Mouse (Mus musculus) hindbrain, embryonic 10.5 days (tissue): Measurements from ENCODE around the gene Gm28372. TPM values are rescaled to one million over a fixed set of nuclear protein-coding genes. Genes with fewer than 3 reads are reported as not detected.

Source experiments
- DNase-seq: peaks from one replicate; pipeline ENCODE4 v3.0.0-alpha.2; 2017; ENCODE audit warnings: low spot score
- H3K27ac ChIP-seq: fragments of 300-500 bp; sonication (generic); 2 replicates; pipeline ENCODE4 v1.5.1; 2016; ENCODE audit warnings: mild to moderate bottlenecking, moderate library complexity
- H3K27me3 ChIP-seq: fragments of 300-500 bp; sonication (generic); 2 replicates; pipeline ENCODE4 v1.6.1; 2016; ENCODE audit warnings: mild to moderate bottlenecking; ENCODE audit not compliant: poor library complexity, insufficient read depth, severe bottlenecking
- H3K36me3 ChIP-seq: fragments of 300-500 bp; sonication (generic); 2 replicates; pipeline ENCODE4 v1.6.1; 2016; ENCODE audit warnings: mild to moderate bottlenecking, moderate library complexity
- H3K4me1 ChIP-seq: fragments of 300-500 bp; sonication (generic); replicated peaks from 2 replicates; pipeline ENCODE4 v1.6.1; 2016; ENCODE audit warnings: mild to moderate bottlenecking
- H3K4me3 ChIP-seq: fragments of 300-500 bp; sonication (generic); 2 replicates; pipeline ENCODE4 v1.5.1; 2016; ENCODE audit warnings: mild to moderate bottlenecking, moderate library complexity
- H3K9me3 ChIP-seq: fragments of 300-500 bp; sonication (generic); 2 replicates; pipeline ENCODE4 v1.6.1; 2016; ENCODE audit warnings: mild to moderate bottlenecking, moderate library complexity
- WGBS: fragments of 180-500 bp; shearing (Covaris S2); methylation state at CpG from one replicate; pipeline ENCODE4 v1.1.7; 2016; 5-methylcytosine and 5-hydroxymethylcytosine counted together
- polyA plus RNA-seq: library from polyadenylated mRNA; unstranded; fragments of >200 nt; fragmentation: Nextera tagmentation; extraction: Ambion mirVana; gene quantifications from 2 replicates; pipeline ENCODE4 v1.2.1, GENCODE M21; 2016

Gm28372 gene
- polyA plus RNA-seq, 1 experiment from 2014 or later, result not detected

DNA sequence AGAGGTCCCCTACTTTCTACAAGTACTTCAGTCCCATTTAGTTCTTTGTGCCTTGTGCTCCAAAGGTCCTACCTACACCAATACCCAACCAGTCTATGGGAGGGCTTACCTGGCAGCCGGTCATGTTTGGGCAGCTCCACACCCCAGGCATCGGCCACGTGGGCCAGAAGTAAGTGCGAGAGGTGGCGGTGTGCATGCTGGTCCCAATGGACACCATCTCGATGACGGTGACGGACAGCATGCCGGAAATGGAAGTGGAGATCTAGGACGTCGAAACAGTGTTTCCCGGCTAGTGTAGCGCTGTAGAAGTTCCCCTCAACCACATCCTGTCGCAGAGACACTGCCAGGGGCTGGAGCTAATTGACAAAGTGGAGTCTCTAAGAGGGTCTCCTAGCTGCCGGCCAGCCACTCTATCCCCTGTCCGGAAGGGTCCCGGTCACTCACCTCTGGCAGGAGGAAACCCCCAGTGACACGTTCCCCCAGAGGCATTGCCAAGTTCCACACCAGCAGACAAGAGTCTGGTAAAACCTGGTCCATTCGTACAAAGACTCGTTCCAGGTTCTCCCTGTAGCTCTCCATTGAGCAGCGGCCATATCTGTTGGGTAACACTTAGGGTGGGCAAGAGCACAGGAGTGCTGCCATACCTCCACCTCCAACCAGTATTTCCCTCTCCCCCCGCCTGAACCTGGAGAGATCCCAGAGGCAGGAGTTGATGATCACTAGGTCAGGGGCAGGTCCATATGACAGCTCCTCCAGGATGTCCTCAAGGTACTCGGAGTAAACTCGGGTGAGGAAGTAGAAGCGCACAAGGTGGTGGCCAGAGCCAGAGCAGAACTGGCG, 17.0 kb downstream of the Gm28372 start:
- DNase-seq, result no peak
- Histone ChIP-seq H3K4me3 (no peak overlapping the region), H3K27me3 (peaks cover 7% of the 10 kb centered on the region; the same call in 1 of the 2 replicates), H3K36me3 (peaks cover 42% of the 10 kb centered on the region), H3K27ac (no peak overlapping the region), H3K9me3 (no peaks in the 10 kb centered on the region), H3K4me1 (peaks cover 39% of the 10 kb centered on the region)
- 95% methylated on average over 26 of the region's 26 CpGs for WGBS

DNA sequence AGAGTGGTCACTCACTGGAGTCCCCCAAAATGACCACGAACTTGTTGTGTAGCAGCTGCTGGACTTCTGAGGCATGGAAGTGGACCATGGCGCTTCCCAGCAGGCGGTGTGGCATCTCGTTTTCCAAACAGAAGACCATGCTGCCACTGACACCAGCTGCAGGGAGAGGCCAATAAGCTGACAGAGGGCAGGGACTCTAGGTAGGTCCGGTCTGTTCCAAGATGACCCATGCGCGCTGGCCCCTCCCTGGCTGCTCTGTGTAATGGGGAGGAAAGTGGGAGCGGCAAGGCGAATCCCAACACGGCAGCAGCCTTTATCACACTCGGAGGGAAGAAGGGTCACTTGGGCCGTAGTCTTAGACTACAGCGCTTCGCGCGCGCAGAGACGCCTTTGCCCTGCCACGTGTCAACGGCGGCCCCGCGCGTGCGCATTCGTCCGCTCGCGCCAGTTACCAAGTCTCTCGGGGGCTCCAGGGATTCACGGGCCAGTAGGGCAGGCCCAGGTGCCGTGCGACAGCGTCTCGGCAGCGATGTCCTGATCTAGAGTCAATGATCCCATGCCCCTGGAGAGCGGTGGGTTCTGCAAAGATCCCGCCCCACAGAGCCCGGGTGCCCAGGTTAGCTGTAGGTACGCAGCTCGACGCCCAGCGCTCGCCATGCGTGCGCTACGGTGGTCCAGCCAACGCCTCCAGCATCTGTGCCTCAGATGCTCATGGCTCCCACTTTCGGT, 18.5 kb downstream of the Gm28372 start:
- Histone ChIP-seq H3K36me3 (peaks cover 45% of the 10 kb centered on the region), H3K27me3 (peaks cover 7% of the 10 kb centered on the region; the same call in 1 of the 2 replicates), H3K9me3 (no peaks in the 10 kb centered on the region), H3K27ac (peak overlapping the region; percentile 96), H3K4me1 (peaks cover 39% of the 10 kb centered on the region), H3K4me3 (peak overlapping the region; percentile 85)
- WGBS, result 17% methylated on average over 49 of the region's 49 CpGs
- DNase-seq, result peak; percentile 84

DNA sequence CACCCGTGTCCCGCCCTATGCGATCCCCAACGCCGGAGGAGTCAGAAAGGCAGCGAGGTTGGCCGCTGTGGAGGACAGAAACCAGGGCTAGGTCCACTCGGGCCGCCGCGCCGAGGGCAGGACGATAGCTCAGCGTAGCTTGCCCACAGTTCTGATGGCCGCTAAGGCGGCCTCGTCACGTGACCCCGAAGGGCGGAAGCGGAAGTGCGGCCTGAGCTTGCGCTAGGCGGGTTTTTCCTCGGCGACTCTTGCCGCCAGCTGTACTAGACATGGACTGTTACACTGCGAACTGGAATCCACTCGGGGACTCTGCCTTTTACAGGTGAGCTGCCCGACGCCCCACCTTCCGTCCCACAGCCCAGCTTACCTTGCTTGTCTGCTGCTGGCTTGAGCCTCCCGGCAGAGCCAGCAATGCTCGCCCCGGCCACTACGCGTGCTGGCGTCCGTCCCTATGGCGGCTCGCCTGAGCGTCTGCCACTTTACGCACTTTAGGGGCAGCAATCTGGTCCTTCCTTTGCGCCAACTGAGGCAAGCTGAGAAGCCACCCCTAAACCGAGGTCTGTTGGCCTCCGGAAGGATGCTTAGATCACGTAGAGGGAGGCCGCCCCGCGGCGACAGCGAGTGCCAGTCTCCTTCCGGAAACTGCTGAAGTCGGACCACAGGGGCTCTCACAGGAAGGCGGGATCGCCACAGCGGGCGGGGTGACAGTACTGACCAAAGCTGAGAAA, 19.3 kb downstream of the Gm28372 start, which contains the start of the genes Vps16 and Pced1a:
Gene Vps16 (plus strand): TSS at position 214 of the 728 bp plus-strand sequence.
Gene Pced1a (minus strand): TSS at position 576 of the 728 bp plus-strand sequence.
- peaks cover 39% of the 10 kb centered on the region for H3K4me1 ChIP-seq
- no peaks in the 10 kb centered on the region for H3K9me3 ChIP-seq
- peaks cover 40% of the 10 kb centered on the region for H3K36me3 ChIP-seq
- peak within 1 kb of the TSS; percentile 85 for H3K4me3 ChIP-seq
- peak; percentile 95 for DNase-seq
- WGBS, result under 1% methylated on average over 58 of the region's 58 CpGs
- H3K27me3 ChIP-seq, result peaks cover 7% of the 10 kb centered on the region; the same call in 1 of the 2 replicates
- peak within 1 kb of the TSS; percentile 96 for H3K27ac ChIP-seq

DNA sequence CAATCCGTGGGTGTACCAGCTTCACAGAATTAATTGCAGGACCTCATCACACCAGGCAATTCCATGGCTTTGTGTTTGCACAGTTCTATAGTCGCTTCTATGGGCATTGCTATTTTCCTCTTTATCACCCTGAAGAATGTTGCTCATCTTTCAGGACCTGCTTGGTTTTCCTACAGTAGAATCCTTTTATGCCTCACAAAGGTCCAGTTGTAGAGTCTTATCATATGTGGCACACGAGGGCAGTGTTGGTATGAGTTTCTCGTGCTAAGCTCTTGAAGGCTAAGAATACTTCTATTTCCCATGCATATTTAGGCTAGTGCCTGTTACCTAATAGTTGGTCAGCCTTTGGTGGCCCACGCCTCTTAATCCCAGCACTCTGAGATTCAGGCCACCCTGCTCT, 20.1 kb downstream of the Gm28372 start:
- H3K27ac ChIP-seq, result peak overlapping the region; percentile 96
- DNase-seq, result no peak
- 63% methylated on average over 5 of the region's 5 CpGs for WGBS
- H3K27me3 ChIP-seq, result peaks cover 7% of the 10 kb centered on the region; the same call in 1 of the 2 replicates
- peak overlapping the region; percentile 85 for H3K4me3 ChIP-seq
- peaks cover 42% of the 10 kb centered on the region for H3K36me3 ChIP-seq
- H3K4me1 ChIP-seq, result peaks cover 42% of the 10 kb centered on the region
- H3K9me3 ChIP-seq, result no peaks in the 10 kb centered on the region

DNA sequence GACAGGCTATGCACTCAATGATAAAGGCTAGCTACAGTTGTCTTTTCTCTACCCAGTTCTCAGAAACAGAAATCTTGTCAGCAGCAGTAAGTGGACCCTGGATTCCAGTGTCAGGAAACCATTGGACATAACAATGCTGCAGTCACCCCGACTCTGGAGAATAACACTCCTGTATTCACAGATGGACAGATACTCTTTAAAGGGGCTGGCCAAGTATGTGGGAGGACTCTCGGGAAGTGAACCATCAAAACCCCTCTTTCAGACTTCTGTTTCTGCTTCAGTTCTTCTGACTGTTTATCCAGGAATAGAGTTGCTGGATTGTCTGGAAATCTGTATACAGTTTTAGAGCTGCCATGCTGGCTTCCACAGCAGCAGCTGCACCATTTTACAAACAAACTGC, 24.8 kb downstream of the Gm28372 start:
- H3K27ac ChIP-seq, result no peak overlapping the region
- DNase-seq, result no peak
- 71% methylated on average over 2 of the region's 2 CpGs for WGBS

DNA sequence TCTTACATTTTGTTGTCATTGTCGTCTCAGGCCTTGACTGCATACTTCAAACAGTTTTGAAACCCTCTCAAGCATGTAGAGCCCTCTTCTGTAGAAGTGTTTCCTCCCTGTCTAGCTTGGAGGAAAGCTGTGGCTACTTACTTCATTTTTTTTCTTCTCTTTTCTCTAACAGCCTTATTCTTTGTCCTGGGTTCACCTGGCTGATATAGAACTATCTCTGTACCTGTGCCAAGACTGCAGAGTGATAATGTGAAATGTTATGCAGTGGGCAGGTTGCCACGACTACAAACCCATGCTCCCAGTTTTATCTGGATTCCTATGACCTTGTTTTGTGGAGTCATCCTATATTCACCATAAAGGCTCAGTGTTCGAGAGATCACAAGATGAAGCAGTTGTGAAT, 25.4 kb downstream of the Gm28372 start:
- no peak for DNase-seq
- Histone ChIP-seq H3K9me3 (no peaks in the 10 kb centered on the region), H3K4me1 (peaks cover 7% of the 10 kb centered on the region; the same call in 1 of the 2 replicates), H3K4me3 (no peak overlapping the region), H3K27ac (no peak overlapping the region), H3K36me3 (peaks cover 42% of the 10 kb centered on the region), H3K27me3 (no peaks in the 10 kb centered on the region)
- WGBS, result 83% methylated on average over 3 of the region's 3 CpGs

More for the DNA sequence above, 24.8 kb downstream of the Gm28372 start:
- peaks cover 42% of the 10 kb centered on the region for H3K36me3 ChIP-seq
- H3K4me3 ChIP-seq, result no peak overlapping the region
- H3K27me3 ChIP-seq, result no peaks in the 10 kb centered on the region
- no peaks in the 10 kb centered on the region for H3K9me3 ChIP-seq
- H3K4me1 ChIP-seq, result peaks cover 13% of the 10 kb centered on the region

DNA sequence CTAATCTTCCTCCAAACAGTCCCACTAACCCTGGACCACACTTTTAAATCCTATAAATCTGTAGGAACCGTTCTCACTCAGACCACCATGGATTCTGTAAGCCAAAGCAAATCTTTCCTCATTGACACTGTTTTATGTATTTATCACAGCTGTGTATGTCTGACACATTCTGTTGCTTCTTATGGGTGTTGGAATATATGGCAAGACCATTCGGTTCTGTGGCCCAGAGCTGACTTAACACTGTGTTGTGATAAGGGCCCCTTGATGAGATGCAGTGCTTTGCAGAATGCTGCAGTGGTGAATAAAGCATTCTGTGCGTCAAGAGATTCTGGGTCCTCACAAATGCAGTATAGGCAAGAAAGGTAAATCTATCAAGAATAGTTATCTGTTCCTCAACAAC, 27.1 kb downstream of the Gm28372 start:
- Histone ChIP-seq H3K27me3 (no peaks in the 10 kb centered on the region), H3K27ac (no peak overlapping the region), H3K4me1 (0 out of 2 replicates have a peak, but pooled peaks cover 3% of the 10 kb centered on the region), H3K36me3 (peaks cover 42% of the 10 kb centered on the region), H3K9me3 (no peaks in the 10 kb centered on the region), H3K4me3 (no peak overlapping the region)
- no peak for DNase-seq
- 92% methylated on average over 3 of the region's 3 CpGs for whole genome bisulfite sequencing

DNA sequence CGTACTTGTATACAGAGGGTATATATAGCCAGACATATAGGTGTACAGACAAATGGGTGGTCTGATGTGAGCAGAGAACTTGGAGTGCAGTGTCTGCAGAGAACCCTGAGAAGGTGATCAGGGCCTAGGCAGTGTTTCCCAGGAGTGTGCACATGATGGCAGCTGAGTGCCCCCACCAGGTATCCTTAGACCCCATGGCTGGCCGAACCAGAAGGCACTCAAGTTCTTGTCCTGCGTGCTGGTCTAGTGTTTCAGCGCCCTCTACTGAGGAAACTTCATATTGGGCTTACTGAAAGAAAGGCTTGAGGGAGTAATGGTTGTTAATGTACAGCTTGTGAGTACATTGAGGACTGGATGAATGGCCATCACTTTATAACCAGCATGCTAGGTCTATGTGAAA, 28.1 kb downstream of the Gm28372 start:
- 0 out of 2 replicates have a peak, but pooled peaks cover 3% of the 10 kb centered on the region for H3K4me1 ChIP-seq
- no peaks in the 10 kb centered on the region for H3K9me3 ChIP-seq
- H3K36me3 ChIP-seq, result peaks cover 46% of the 10 kb centered on the region
- H3K4me3 ChIP-seq, result no peak overlapping the region
- 28% methylated on average over 4 of the region's 4 CpGs for WGBS
- no peaks in the 10 kb centered on the region for H3K27me3 ChIP-seq
- H3K27ac ChIP-seq, result no peak overlapping the region
- DNase-seq, result peak; percentile 43

DNA sequence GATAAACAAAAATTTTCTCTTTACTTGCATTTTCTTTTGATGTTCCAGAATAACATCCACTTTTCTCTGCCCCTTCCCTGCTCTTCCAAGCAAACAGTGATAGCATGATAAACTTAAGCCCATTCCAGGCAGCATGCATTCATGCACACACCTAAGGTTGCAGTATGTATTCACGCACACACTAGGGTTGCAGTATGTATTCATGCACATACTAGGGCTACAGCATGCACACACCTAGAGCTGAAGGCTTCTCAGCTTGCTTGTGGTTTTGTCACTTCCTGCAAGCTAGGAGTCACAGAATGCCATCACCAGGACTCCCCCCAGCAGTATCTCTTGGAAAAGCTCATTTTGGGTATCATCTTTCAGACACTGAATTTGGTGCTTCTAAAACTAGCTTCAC, 31.7 kb downstream of the Gm28372 start:
- WGBS, result 92% methylated on average over 1 of the region's 1 CpGs
- Histone ChIP-seq H3K36me3 (peaks cover 60% of the 10 kb centered on the region), H3K9me3 (no peaks in the 10 kb centered on the region), H3K27ac (no peak overlapping the region), H3K4me3 (no peak overlapping the region), H3K4me1 (no peaks in the 10 kb centered on the region), H3K27me3 (no peaks in the 10 kb centered on the region)
- no peak for DNase-seq

DNA sequence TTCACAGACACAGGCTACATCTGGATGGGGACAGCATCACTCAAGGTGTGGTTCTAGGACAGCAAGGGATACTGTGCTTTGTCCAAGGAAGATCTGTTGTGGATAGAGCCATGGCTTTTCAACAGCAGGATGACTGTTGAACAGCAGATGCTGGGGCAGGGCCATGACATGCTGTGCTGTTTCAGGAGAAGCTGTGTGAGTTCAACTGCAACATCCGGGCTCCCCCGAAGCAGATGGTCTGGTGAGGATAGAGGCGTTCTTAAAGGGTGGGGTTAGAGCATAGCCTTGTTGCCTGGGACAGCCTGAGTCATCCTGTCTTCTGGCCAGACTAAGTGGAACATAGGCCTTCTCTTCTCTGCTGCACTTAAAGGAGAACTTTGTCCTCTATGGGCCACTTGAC, 33.8 kb downstream of the Gm28372 start:
- Histone ChIP-seq H3K27ac (no peak overlapping the region), H3K9me3 (no peaks in the 10 kb centered on the region), H3K4me3 (no peak overlapping the region), H3K27me3 (no peaks in the 10 kb centered on the region), H3K4me1 (no peaks in the 10 kb centered on the region), H3K36me3 (peaks cover 73% of the 10 kb centered on the region)
- 87% methylated on average over 3 of the region's 3 CpGs for WGBS
- no peak for DNase-seq

DNA sequence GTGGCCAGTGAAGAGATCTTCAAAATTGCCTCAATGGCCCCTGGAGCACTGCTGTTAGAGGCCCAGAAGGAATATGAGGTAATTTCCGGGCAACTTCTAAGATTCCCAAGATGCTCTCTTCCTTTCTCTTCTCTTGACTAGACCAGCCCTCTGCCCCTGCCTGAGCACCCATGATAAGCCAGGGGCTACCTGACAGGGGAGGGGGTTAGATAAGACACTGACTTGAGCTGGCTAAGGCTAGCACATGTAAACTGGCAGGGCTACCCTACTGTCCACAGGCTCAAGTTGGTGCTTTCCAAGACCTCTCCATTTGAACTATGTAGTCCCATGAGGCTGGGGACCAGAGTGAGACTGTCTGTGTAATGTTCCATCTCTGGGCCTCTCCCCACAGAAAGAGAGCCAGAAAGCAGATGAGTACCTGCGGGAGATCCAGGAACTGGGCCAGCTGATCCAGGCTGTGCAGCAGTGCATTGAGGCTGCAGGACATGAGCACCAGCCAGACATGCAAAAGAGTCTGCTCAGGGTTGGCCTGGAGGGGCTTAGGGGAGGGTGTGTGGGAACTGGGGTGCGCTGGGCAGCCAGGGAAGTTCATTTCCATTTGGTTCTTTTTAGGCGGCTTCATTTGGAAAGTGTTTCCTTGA, 34.9 kb downstream of the Gm28372 start:
- H3K27ac ChIP-seq, result no peak overlapping the region
- H3K9me3 ChIP-seq, result no peaks in the 10 kb centered on the region
- H3K27me3 ChIP-seq, result no peaks in the 10 kb centered on the region
- no peak for DNase-seq
- H3K4me1 ChIP-seq, result no peaks in the 10 kb centered on the region
- H3K36me3 ChIP-seq, result peaks cover 84% of the 10 kb centered on the region
- 87% methylated on average over 4 of the region's 4 CpGs for WGBS
- no peak overlapping the region for H3K4me3 ChIP-seq

DNA sequence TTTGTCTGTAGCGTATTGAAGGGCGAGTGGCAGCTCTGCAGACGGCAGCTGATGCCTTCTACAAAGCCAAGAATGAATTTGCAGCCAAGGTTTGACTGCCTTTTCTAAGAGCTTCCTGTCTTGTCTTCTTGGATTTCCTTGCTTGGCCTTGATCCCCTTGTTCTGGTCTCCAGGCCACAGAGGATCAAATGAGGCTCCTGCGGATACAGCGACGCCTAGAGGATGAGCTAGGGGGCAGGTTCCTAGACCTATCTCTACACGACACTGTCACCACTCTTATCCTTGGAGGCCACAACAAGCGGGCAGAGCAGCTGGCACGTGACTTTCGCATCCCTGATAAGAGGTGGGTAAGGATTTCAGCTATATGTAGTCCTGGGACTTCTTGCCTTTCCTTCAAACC, 37.1 kb downstream of the Gm28372 start:
- H3K4me3 ChIP-seq, result no peak overlapping the region
- DNase-seq, result no peak
- H3K36me3 ChIP-seq, result peaks cover 89% of the 10 kb centered on the region
- H3K27ac ChIP-seq, result no peak overlapping the region
- WGBS, result 84% methylated on average over 10 of the region's 10 CpGs
- no peaks in the 10 kb centered on the region for H3K9me3 ChIP-seq
- H3K27me3 ChIP-seq, result 0 out of 2 replicates have a peak, but pooled peaks cover 4% of the 10 kb centered on the region
- no peaks in the 10 kb centered on the region for H3K4me1 ChIP-seq
